Mouse (Mus musculus) midbrain, embryonic 10.5 days (tissue): ENCODE measurements at regions not wholly inside any gene's neighbourhood (a gene's known extent, or its start where the extent isn't known, plus 50 kb on each side); places are given as distances from the start of the nearest gene placed in this dataset.
A peak's percentile ranks its signal among the peaks of the same experiment; 100 is the strongest.

Experiments
- DNase-seq: peaks from one replicate; pipeline ENCODE4 v3.0.0-alpha.2; 2017; ENCODE audit warnings: low spot score
- H3K27ac ChIP-seq: fragments of 300-500 bp; sonication (generic); replicated peaks from 2 replicates; pipeline ENCODE4 v1.5.1; 2016; ENCODE audit warnings: mild to moderate bottlenecking
- H3K27me3 ChIP-seq: fragments of 300-500 bp; sonication (generic); 2 replicates; pipeline ENCODE4 v1.6.1; 2016; ENCODE audit warnings: low read depth, mild to moderate bottlenecking; ENCODE audit not compliant: poor library complexity, severe bottlenecking
- H3K36me3 ChIP-seq: fragments of 300-500 bp; sonication (generic); 2 replicates; pipeline ENCODE4 v1.6.1; 2016; ENCODE audit warnings: mild to moderate bottlenecking, moderate library complexity
- H3K4me1 ChIP-seq: fragments of 300-500 bp; sonication (generic); 2 replicates; pipeline ENCODE4 v1.6.1; 2016
- H3K4me3 ChIP-seq: fragments of 300-500 bp; sonication (generic); 2 replicates; pipeline ENCODE4 v1.5.1; 2016; ENCODE audit warnings: mild to moderate bottlenecking, moderate library complexity
- H3K9me3 ChIP-seq: fragments of 300-500 bp; sonication (generic); replicated peaks from 2 replicates; pipeline ENCODE4 v1.6.1; 2016; ENCODE audit warnings: mild to moderate bottlenecking
- WGBS: fragments of 180-500 bp; shearing (Covaris S2); methylation state at CpG from one replicate; pipeline ENCODE4 v1.1.7; 2016; 5-methylcytosine and 5-hydroxymethylcytosine counted together

- Histone ChIP-seq H3K27ac (no peak overlapping the region), H3K9me3 (no peaks in the 10 kb centered on the region), H3K4me1 (peaks cover 16% of the 10 kb centered on the region), H3K36me3 (no peaks in the 10 kb centered on the region), H3K27me3 (no peaks in the 10 kb centered on the region), H3K4me3 (no peak overlapping the region)
- DNase-seq: no peak
- WGBS: 93% methylated on average over 4 of the region's 4 CpGs
Measured at GRCm38 (mm10) chr19:36681056-36681455, 55.4 kb downstream of the Ppp1r3c start.

- Histone ChIP-seq H3K27ac (no peak overlapping the region), H3K4me3 (no peak overlapping the region), H3K27me3 (no peaks in the 10 kb centered on the region), H3K9me3 (no peaks in the 10 kb centered on the region), H3K36me3 (no peaks in the 10 kb centered on the region), H3K4me1 (peaks cover 16% of the 10 kb centered on the region)
- 93% methylated on average over 2 of the region's 2 CpGs for WGBS
- no peak for DNase-seq
Measured at GRCm38 (mm10) chr19:36680322-36680721, 56.1 kb downstream of the Ppp1r3c start.

- WGBS: 29% methylated on average over 4 of the region's 4 CpGs
- Histone ChIP-seq H3K27ac (peak overlapping the region; percentile 59), H3K4me1 (peaks cover 16% of the 10 kb centered on the region), H3K9me3 (no peaks in the 10 kb centered on the region), H3K4me3 (no peak overlapping the region), H3K27me3 (no peaks in the 10 kb centered on the region), H3K36me3 (no peaks in the 10 kb centered on the region)
- peak; percentile 48 for DNase-seq
Measured at GRCm38 (mm10) chr19:36679028-36679820, 57.2 kb downstream of the Ppp1r3c start.

GRCm38 (mm10) chr19:36678382-36679027, 57.9 kb downstream of the Ppp1r3c start:
- WGBS: 81% methylated on average over 7 of the region's 7 CpGs
- Histone ChIP-seq H3K4me1 (peaks cover 16% of the 10 kb centered on the region), H3K27me3 (no peaks in the 10 kb centered on the region), H3K9me3 (no peaks in the 10 kb centered on the region), H3K36me3 (no peaks in the 10 kb centered on the region), H3K27ac (peak overlapping the region; percentile 59; the same call in 1 of the 2 replicates), H3K4me3 (no peak overlapping the region)
- no peak for DNase-seq

GRCm38 (mm10) chr19:36677101-36678081, 59.1 kb downstream of the Ppp1r3c start:
- H3K27ac ChIP-seq: no peak overlapping the region; the same call in 1 of the 2 replicates

GRCm38 (mm10) chr19:36674946-36675345, 61.5 kb downstream of the Ppp1r3c start:
- peaks cover 26% of the 10 kb centered on the region for H3K4me1 ChIP-seq
- WGBS: 86% methylated on average over 4 of the region's 4 CpGs
- H3K27ac ChIP-seq: no peak overlapping the region
- H3K36me3 ChIP-seq: no peaks in the 10 kb centered on the region
- DNase-seq: peak; percentile 8
- H3K27me3 ChIP-seq: no peaks in the 10 kb centered on the region
- H3K9me3 ChIP-seq: no peaks in the 10 kb centered on the region
- no peak overlapping the region for H3K4me3 ChIP-seq

More at GRCm38 (mm10) chr19:36677101-36678081, 59.1 kb downstream of the Ppp1r3c start:
- Histone ChIP-seq H3K36me3 (no peaks in the 10 kb centered on the region), H3K4me3 (no peak overlapping the region), H3K27me3 (no peaks in the 10 kb centered on the region), H3K9me3 (no peaks in the 10 kb centered on the region), H3K4me1 (peaks cover 16% of the 10 kb centered on the region)
- 90% methylated on average over 18 of the region's 18 CpGs for WGBS
- peak; percentile 8 for DNase-seq

- Histone ChIP-seq H3K9me3 (no peaks in the 10 kb centered on the region), H3K4me3 (no peak overlapping the region), H3K27ac (0 out of 2 replicates have a peak overlapping the region, but pooled peaks have one; percentile 13), H3K27me3 (no peaks in the 10 kb centered on the region), H3K4me1 (peaks cover 16% of the 10 kb centered on the region), H3K36me3 (no peaks in the 10 kb centered on the region)
- DNase-seq: no peak
- 78% methylated on average over 7 of the region's 7 CpGs for WGBS
Measured at GRCm38 (mm10) chr19:36670813-36671212, 65.6 kb downstream of the Ppp1r3c start.
